Mouse (Mus musculus): ENCODE measurements at regions not wholly inside any gene's neighbourhood (a gene's known extent, or its start where the extent isn't known, plus 50 kb on each side); places are given as distances from the start of the nearest gene placed in this dataset.

- DNase-seq (ENCODE audit: low spot score): peak; percentile 51
Measured at GRCm38 (mm10) chr12:20614766-20615165, 375.5 kb upstream of the Asap2 start.

Measured in ovary, postnatal 14 days (tissue).